Mouse (Mus musculus) 3134 (cell line): ENCODE data around the gene Skp2.
"Not testable (repeated sequence)": the region's sequence is repeated elsewhere in the genome, so short reads cannot be mapped to it uniquely, and the experiment has no call there.

Experiments used
- DNase-seq: peaks from one replicate; pipeline ENCODE4 v3.0.0-alpha.2; 2011; ENCODE audit warnings: low spot score; ENCODE audit not compliant: insufficient read length; ENCODE audit errors: extremely low read depth

Gene Skp2

GRCm38 (mm10) chr15:9155325-9155724 is at the start of gene Skp2:
Gene Skp2 (minus strand): TSS chr15:9155425.
- DNase-seq: no peak

- DNase-seq: no peak
Observed at GRCm38 (mm10) chr15:9198421-9198820, 43.2 kb upstream of the Skp2 start.

- DNase-seq: not testable (repeated sequence)
Observed at GRCm38 (mm10) chr15:9192685-9193084, 37.5 kb upstream of the Skp2 start.

GRCm38 (mm10) chr15:9189796-9190195 is 34.6 kb upstream of the Skp2 start:
- no peak for DNase-seq

GRCm38 (mm10) chr15:9183995-9184394 is 28.8 kb upstream of the Skp2 start:
- no peak for DNase-seq

- DNase-seq: no peak
Observed at GRCm38 (mm10) chr15:9177038-9177437, 21.8 kb upstream of the Skp2 start.

- DNase-seq: no peak
Observed at GRCm38 (mm10) chr15:9164125-9164524, 8.9 kb upstream of the Skp2 start.

- DNase-seq: no peak
Observed at GRCm38 (mm10) chr15:9162557-9163070, 7.4 kb upstream of the Skp2 start.

- no peak for DNase-seq
Observed at GRCm38 (mm10) chr15:9140684-9141171, 14.5 kb downstream of the Skp2 start.

- peak; percentile 91 for DNase-seq
Observed at GRCm38 (mm10) chr15:9140252-9140680, 15.0 kb downstream of the Skp2 start, which contains the start of gene Lmbrd2. Gene Lmbrd2 (plus strand): TSS chr15:9140550.

- peak; percentile 43 for DNase-seq
Observed at GRCm38 (mm10) chr15:9139447-9139846, 15.8 kb downstream of the Skp2 start.

- DNase-seq: no peak
Observed at GRCm38 (mm10) chr15:9134891-9135507, 20.2 kb downstream of the Skp2 start.

GRCm38 (mm10) chr15:9132693-9133443 is 22.4 kb downstream of the Skp2 start:
- DNase-seq: no peak

- no peak for DNase-seq
Observed at GRCm38 (mm10) chr15:9131499-9131888, 23.7 kb downstream of the Skp2 start.

GRCm38 (mm10) chr15:9130772-9131498 is 24.3 kb downstream of the Skp2 start:
- DNase-seq: no peak

GRCm38 (mm10) chr15:9127051-9127791 is 28.0 kb downstream of the Skp2 start:
- no peak for DNase-seq

GRCm38 (mm10) chr15:9124856-9125255 is 30.4 kb downstream of the Skp2 start:
- DNase-seq: no peak

- no peak for DNase-seq
Observed at GRCm38 (mm10) chr15:9122989-9123388, 32.2 kb downstream of the Skp2 start.

- DNase-seq: no peak
Observed at GRCm38 (mm10) chr15:9120081-9120480, 35.1 kb downstream of the Skp2 start.

GRCm38 (mm10) chr15:9118852-9119251 is 36.4 kb downstream of the Skp2 start:
- DNase-seq: no peak
